Mouse (Mus musculus): ENCODE measurements at regions not wholly inside any gene's neighbourhood (a gene's known extent, or its start where the extent isn't known, plus 50 kb on each side); places are given as distances from the start of the nearest gene placed in this dataset.
A peak's percentile ranks its signal among the peaks of the same experiment; 100 is the strongest.

DNA sequence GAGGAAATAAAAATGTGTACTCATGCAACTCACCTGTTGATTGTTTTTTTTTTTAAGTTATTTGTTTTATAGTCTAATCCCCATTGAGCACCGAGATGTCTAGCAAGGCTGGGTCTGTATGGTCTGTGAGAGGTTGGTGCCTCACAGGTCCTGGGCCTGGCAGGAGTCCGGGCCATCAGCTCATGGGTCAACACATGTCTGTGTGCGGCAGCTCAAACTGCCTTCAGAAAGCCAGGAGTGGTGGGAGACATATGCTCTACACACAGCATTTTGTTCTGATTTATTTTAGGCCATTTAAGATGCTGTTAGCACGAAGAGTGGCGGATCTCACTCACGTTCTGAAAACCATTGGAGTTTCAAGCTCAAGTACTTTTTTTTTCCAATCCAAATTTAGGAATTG is 74.6 kb upstream of the Wnt7b start:
- H3K4me2 ChIP-seq (ENCODE audit: low read depth, low read length): no peak overlapping the region
- no peak overlapping the region for H3K4me3 ChIP-seq (ENCODE audit: low read depth, low read length)
- TF ChIP-seq CTCF (IDR thresholded peaks at IDR 0.05; ENCODE audit: low read depth): no peak
- TF ChIP-seq EP300 (IDR thresholded peaks at IDR 0.05; ENCODE audit: low read depth): no peak
- 0 out of 2 replicates have a peak overlapping the region, but pooled peaks have one; percentile 31 for H3K9ac ChIP-seq (replicated peaks; ENCODE audit: low read depth, low read length)
- no peak for DNase-seq (ENCODE audit: low spot score)
- H3K9me3 ChIP-seq (replicated peaks; ENCODE audit: control insufficient read depth, low read length): no peaks in the 10 kb centered on the region
- H3K27ac ChIP-seq (ENCODE audit: low read depth): peak overlapping the region; percentile 67; the same call in 1 of the 2 replicates
- no peak for ATAC-seq (ENCODE audit: insufficient read depth, low read depth)
- peaks cover 14% of the 10 kb centered on the region; the same call in 1 of the 2 replicates for H3K4me1 ChIP-seq (ENCODE audit: control insufficient read depth, insufficient read depth)
- no peaks in the 10 kb centered on the region for H3K27me3 ChIP-seq (ENCODE audit: control insufficient read depth, insufficient read depth, low read length)
- H3K36me3 ChIP-seq (replicated peaks; ENCODE audit: control insufficient read depth, insufficient read depth, low read length): peaks cover 9% of the 10 kb centered on the region; the same call in 1 of the 2 replicates
- 86% methylated on average over 6 of the region's 6 CpGs for WGBS

DNA sequence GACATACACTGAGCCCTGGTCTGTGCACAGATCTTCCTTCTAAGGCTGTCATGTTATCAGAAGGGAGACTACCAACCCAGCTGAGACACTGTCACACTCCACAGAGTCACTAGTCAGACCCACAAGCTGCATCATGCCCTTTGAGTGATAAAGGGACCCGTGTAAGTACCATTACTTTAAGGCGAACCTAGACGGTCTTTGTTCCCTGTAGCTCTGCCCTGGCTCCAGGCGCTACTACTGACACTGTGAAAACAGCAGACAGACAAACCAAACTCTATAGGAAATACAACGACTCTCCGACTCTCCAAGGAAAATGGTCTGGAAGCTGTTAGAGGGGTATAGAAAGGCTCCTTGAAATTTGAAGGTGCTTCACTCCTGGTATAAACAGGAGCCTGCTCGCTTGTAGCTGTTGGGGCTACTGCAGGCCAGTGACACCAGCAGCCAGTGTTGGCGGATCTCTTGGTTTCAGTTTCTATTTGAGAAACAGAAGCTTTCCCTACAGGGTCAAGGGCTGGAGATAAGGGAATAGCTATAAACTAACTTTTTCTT is 75.2 kb upstream of the Wnt7b start:
- Histone ChIP-seq H3K27ac (ENCODE audit: low read depth) (peak overlapping the region; percentile 67), H3K36me3 (replicated peaks; ENCODE audit: control insufficient read depth, insufficient read depth, low read length) (peaks cover 14% of the 10 kb centered on the region; the same call in 1 of the 2 replicates), H3K4me2 (ENCODE audit: low read depth, low read length) (peak overlapping the region; percentile 41), H3K9me3 (replicated peaks; ENCODE audit: control insufficient read depth, low read length) (no peaks in the 10 kb centered on the region), H3K4me3 (ENCODE audit: low read depth, low read length) (no peak overlapping the region), H3K4me1 (ENCODE audit: control insufficient read depth, insufficient read depth) (peaks cover 13% of the 10 kb centered on the region; the same call in 1 of the 2 replicates), H3K9ac (replicated peaks; ENCODE audit: low read depth, low read length) (peak overlapping the region; percentile 31; the same call in 1 of the 2 replicates), H3K27me3 (ENCODE audit: control insufficient read depth, insufficient read depth, low read length) (no peaks in the 10 kb centered on the region)
- DNase-seq (ENCODE audit: low spot score): no peak
- ATAC-seq (ENCODE audit: insufficient read depth, low read depth): no peak
- TF ChIP-seq CTCF (IDR thresholded peaks at IDR 0.05; ENCODE audit: low read depth) (no peak), EP300 (IDR thresholded peaks at IDR 0.05; ENCODE audit: low read depth) (no peak)
- 46% methylated on average over 8 of the region's 8 CpGs for WGBS

GRCm38 (mm10) chr15:85658101-85658885 is 76.0 kb upstream of the Wnt7b start:
- H3K36me3 ChIP-seq (replicated peaks; ENCODE audit: control insufficient read depth, insufficient read depth, low read length): peaks cover 15% of the 10 kb centered on the region; the same call in 1 of the 2 replicates
- DNase-seq (ENCODE audit: low spot score): no peak
- WGBS: 72% methylated on average over 14 of the region's 14 CpGs
- peak overlapping the region; percentile 67; the same call in 1 of the 2 replicates for H3K27ac ChIP-seq (ENCODE audit: low read depth)
- H3K27me3 ChIP-seq (ENCODE audit: control insufficient read depth, insufficient read depth, low read length): no peaks in the 10 kb centered on the region
- ATAC-seq (ENCODE audit: insufficient read depth, low read depth): no peak
- no peak overlapping the region for H3K9ac ChIP-seq (replicated peaks; ENCODE audit: low read depth, low read length)
- TF ChIP-seq EP300 (IDR thresholded peaks at IDR 0.05; ENCODE audit: low read depth): no peak
- TF ChIP-seq CTCF (IDR thresholded peaks at IDR 0.05; ENCODE audit: low read depth): no peak
- H3K9me3 ChIP-seq (replicated peaks; ENCODE audit: control insufficient read depth, low read length): no peaks in the 10 kb centered on the region
- H3K4me1 ChIP-seq (ENCODE audit: control insufficient read depth, insufficient read depth): peaks cover 5% of the 10 kb centered on the region; the same call in 1 of the 2 replicates
- no peak overlapping the region for H3K4me3 ChIP-seq (ENCODE audit: low read depth, low read length)
- peak overlapping the region; percentile 41 for H3K4me2 ChIP-seq (ENCODE audit: low read depth, low read length)

DNA sequence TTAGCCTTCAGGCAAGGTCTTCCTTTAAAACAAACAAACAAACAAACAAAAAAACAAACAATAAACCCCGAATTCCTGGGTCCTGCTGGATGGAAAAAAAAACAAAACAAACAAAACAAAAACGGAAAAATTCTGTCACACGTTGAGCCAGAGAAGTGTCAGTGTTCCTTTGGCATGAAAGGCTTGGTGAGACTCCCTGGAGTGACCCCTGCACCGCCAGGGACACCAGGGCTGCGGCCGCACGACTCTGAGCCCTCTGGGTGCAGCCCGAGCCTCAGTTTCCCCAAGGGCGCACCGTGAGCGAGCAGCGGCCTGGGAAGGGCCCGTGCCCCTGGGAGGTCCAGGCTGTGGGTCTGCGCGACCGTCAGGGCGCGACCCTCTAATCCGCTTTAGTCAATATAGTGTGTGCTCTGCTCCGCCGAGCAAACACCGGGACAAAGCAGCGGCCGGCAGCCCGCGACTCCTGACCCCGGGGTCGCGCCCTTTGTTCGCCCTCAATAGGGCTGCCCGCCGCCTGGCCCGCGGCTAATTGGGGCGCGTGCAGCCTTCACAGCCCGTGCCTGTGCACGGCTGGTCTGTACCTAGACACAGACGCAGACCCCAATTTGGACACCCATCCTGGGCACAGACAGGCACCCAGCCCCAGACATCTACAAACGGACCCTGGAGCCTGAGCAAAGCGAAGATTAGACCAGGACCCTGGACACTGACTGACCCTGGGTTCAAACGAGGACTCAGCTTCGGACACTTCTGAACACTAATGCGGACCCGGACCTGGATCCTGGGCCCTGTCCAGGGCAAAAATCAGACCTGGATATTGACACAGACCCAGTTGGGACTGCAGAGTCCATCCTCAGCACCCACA is 74.0 kb upstream of the Ppara start:
- Histone ChIP-seq H3K27ac (ENCODE audit: low read depth) (no peak overlapping the region), H3K4me2 (ENCODE audit: low read depth, low read length) (no peak overlapping the region), H3K9ac (replicated peaks; ENCODE audit: low read depth, low read length) (no peak overlapping the region), H3K27me3 (ENCODE audit: control insufficient read depth, insufficient read depth, low read length) (no peaks in the 10 kb centered on the region), H3K4me1 (ENCODE audit: control insufficient read depth, insufficient read depth) (no peaks in the 10 kb centered on the region), H3K9me3 (replicated peaks; ENCODE audit: control insufficient read depth, low read length) (no peaks in the 10 kb centered on the region), H3K4me3 (ENCODE audit: low read depth, low read length) (no peak overlapping the region), H3K36me3 (replicated peaks; ENCODE audit: control insufficient read depth, insufficient read depth, low read length) (peaks cover 15% of the 10 kb centered on the region; the same call in 1 of the 2 replicates)
- WGBS: 43% methylated on average over 45 of the region's 45 CpGs
- no peak for TF ChIP-seq EP300 (IDR thresholded peaks at IDR 0.05; ENCODE audit: low read depth)
- TF ChIP-seq CTCF (IDR thresholded peaks at IDR 0.05; ENCODE audit: low read depth): no peak
- no peak for ATAC-seq (ENCODE audit: insufficient read depth, low read depth)
- DNase-seq (ENCODE audit: low spot score): no peak

DNA sequence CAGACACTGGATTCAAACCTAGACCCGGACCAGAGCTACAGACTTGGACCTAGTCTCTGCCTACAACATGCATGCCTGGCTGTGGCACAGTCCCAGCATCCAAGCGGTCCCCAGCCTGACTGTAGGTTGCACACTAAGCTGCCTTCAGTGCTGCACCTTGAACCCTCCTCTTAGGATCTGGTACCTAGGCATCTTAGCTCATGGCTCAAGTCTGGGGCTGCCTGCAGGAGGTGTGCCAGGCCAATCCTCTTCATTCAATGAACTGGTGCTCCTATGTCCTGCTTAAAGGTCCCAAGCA is 73.4 kb upstream of the Ppara start:
- Histone ChIP-seq H3K4me3 (ENCODE audit: low read depth, low read length) (no peak overlapping the region), H3K27me3 (ENCODE audit: control insufficient read depth, insufficient read depth, low read length) (no peaks in the 10 kb centered on the region), H3K9ac (replicated peaks; ENCODE audit: low read depth, low read length) (no peak overlapping the region), H3K4me1 (ENCODE audit: control insufficient read depth, insufficient read depth) (0 out of 2 replicates have a peak, but pooled peaks cover under 1% of the 10 kb centered on the region), H3K27ac (ENCODE audit: low read depth) (no peak overlapping the region), H3K4me2 (ENCODE audit: low read depth, low read length) (no peak overlapping the region), H3K9me3 (replicated peaks; ENCODE audit: control insufficient read depth, low read length) (no peaks in the 10 kb centered on the region), H3K36me3 (replicated peaks; ENCODE audit: control insufficient read depth, insufficient read depth, low read length) (peaks cover 15% of the 10 kb centered on the region; the same call in 1 of the 2 replicates)
- ATAC-seq (ENCODE audit: insufficient read depth, low read depth): no peak
- no peak for TF ChIP-seq CTCF (IDR thresholded peaks at IDR 0.05; ENCODE audit: low read depth)
- TF ChIP-seq EP300 (IDR thresholded peaks at IDR 0.05; ENCODE audit: low read depth): no peak
- WGBS: 86% methylated on average over 2 of the region's 2 CpGs
- no peak for DNase-seq (ENCODE audit: low spot score)

All from heart, postnatal 0 days (tissue).